Mouse (Mus musculus) gastrocnemius, postnatal 25 days (tissue): ENCODE results near the gene Tspan5. TPM values are rescaled to one million over a fixed set of nuclear protein-coding genes. Genes with fewer than 3 reads are reported as not detected.

Source experiments
- DNase-seq: peaks from one replicate; pipeline ENCODE4 v3.0.0; 2022
- total RNA-seq, 2 experiments: library from RNA; stranded (reverse); gene quantifications; 1 replicate in 1 of 2; 2 replicates in 1 of 2; pipeline ENCODE4 v1.2.3; 2021

The Tspan5 gene
- total RNA-seq, 2 experiments from 2014 or later = 4.9 to 6.6 TPM

DNA sequence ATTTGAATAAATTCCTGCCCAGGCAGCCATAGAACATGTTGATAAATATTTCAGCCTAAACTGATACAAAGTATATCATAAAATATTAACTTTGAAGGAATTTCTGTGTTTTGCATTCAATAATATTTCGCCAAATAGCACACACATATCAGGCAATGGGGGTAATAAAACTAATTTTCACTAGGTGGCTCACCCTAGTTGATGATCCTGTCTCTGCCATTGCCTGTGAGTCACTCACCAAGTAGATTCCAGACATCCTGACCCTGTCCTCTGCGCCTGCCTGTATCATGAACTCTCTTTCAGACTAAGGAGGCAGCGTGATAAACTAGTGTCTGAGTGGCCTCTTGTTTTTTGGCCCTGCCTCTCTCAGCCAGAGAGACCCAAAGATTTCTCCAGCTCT is 105.8 kb downstream of the Tspan5 start:
- no peak for DNase-seq

DNA sequence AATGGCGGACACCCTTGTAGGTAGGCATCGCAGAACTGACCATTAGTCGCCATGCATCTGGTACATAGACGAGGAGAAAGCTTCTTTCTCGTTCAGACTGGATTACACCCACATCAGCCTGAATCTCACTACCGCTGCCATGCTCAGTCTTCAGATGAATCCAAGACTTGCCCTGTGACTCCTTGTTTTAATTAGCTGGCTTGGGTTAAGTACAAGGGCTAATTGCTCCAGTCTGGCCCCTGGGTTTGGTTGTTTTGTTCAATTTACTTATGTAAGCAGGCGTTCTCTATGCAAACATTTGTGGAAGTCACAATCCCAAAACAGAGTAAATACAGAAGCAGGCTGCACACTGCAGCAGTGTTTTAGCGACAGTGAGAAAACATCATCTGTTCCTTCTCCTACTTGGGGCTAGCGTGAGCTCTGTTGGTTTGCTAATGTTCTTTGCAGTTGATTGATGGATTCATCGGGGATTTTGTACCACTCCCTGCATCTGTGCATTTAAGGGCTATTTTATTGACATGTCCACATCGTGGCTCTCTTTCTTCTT is 107.8 kb downstream of the Tspan5 start:
- DNase-seq = no peak

DNA sequence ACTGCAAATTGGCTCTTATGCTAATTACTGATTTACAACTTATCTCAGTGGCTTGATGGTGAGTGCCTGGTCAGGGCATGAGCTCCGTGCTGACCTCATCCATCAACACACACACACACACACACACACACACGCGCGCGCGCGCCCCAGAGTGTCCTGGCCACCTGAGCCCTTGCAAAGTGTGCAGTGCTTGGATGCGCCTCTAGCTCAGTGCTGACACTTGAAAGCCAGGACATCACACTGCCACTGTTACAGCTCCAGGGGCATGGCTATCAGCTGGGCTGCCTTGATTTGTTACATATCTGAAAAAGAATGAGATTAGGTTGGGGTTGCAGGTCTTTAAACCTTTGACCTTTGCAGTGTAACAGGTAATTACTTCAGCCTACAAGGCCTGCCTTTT is 109.9 kb downstream of the Tspan5 start:
- no peak for DNase-seq

DNA sequence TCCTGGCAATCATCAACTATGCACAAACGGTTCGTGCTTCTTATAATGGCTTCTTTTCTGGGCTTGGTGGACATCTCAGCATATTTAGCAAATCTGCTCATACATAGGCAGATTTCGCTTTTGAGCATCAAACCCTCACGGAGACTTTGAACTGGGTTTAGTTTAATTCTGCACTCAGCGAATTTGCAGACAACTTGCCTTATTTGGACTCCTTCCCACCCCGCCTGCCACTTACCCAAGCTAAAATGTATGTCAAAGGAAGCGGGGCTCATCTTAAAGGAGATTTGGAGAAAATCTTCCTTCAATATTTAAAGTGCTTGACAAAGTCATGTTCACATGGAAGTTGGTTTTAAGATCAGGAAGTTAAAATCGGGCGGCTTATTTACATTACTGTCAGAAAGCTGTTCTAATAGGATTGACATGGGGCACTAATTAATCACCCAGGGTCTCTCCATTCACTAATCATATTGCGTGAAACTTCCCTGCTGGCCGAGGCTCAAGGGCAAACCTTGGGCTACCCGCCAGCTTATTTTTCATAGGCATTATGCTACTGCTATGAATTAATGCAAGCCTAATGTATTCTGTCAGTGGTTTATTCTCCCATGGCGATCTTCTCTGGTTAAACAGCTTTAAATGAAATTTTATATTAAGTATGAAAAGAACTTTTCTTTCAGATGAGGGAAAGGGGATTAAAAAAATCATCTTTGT is 111.1 kb downstream of the Tspan5 start:
- no peak for DNase-seq

DNA sequence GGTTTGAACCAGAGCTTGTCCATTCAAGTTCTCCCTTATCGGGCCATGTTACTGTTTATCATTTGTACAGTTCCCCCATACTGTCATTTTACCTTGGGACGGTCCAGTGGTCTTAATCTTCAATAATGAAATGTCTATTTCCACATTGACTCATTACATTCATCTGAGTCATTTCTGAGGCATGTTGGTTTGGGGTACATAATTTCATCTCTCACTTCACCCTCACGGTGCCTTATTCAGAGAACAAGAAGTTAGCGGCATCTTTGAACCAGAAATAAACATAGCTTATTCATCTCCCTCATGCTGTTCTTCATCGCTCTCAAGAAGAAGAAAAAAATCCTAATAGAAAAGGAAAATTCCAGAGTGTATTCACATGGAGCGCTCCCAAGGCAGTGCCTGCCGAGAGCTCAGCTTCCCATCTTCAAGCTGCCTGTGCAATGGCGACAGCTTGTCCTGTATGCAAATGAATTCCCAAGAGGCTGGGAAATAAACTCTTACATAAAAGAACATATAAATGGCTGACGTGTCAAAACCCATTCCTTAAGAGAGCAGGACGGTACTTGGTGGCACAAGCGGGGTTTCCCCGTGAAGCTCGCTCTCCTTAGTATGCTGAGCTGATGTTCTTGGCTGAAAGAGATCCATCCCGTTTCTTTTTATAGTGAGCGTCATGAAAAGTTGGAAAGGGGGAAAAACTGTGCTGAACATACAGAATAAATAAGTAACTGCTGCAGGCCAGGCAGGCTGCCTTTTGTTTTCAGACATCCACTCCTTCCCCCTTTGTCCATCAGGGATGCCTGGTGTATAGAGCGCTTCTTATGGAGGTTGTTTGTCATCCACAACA is 112.2 kb downstream of the Tspan5 start:
- no peak for DNase-seq

DNA sequence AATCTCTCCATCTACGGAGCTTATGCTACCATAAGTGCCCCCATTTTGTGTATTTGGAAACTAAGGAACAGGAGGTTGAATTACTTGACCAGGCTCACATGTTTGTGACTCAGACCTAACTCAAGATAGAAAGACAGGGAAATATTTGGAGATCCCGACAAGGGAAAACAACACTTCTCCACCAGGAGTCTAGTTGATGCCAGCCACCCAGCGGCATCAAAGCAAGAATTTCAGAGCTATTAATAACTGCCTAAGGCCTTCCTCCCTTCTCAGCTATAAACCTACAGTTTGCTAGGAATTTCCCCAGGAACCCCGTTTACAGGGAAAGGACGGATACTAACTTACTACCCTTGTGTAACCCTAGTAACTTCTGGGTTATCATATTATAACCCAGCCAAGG is 113.4 kb downstream of the Tspan5 start:
- no peak for DNase-seq

DNA sequence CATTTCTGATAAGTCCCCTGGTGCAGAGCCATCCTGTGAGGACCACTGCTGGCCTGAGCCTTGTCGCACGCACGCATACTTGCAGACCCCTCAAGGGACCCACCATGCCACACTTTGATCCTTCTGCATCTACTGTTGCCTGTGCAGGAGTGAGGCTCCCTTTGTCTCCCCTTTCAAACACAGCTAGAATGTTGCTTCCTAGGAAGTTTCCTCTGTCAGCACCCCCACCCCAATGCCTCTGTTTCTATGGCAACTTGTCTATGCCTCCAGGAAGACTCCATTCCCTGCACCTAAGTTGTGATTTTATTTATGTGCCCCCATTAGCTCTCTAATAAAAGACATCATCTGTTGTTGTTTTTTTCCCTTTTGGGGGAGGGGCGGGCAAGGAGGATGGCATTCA is 115.0 kb downstream of the Tspan5 start:
- DNase-seq = no peak

DNA sequence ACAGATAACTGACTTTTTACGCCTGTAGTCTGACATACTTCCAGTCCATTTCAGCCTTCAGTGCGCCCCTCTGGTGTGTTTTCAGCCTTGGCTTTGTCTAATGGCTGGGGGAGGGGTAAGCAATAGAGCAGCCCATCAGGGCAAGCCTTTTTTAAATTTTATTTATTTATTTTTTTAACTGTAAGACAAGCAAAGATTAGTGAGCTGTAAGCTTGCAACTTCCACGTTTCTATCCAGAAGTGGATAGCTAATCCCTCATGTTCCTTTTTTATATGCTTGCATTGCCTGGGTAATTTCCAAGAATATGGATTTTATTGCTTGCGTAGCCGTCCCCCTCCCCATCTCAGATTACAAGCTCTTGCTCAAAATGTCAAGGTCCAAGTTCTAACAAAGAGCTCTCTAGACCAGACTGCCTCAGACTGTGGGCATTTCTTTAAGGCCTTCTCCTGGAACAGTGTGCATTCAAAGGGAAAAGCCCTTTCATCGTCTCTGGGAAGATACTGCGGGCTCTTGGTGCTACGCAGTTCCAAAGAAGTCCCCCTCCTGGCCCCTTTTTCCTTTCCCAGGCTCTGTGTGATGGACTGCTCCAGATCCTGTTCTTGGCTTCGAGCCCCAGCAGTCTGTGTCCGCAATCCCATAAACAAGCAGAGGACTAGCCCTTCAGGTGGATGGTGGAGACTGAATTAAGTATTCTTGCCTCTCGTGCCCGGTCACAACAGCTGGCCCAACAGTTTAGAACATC is 116.0 kb downstream of the Tspan5 start:
- DNase-seq = no peak

DNA sequence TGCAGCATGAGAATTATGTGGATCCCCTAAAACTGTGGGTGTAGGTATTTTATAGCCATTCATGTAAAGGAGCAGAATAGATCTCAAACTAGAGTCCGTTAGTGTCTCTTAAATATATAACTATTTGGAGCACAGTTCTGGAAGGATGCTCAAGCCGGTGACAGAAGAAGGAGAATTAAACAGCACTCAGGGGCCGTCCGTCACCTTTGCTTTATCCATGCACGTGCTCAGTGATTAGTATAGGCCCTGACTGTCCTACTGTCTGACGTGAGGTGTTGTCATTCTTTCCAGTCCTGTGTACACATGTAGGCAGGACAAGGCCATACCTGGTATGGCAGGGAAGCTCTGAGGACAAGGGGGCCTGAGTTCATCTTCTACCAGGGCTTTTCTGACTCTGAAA is 116.7 kb downstream of the Tspan5 start:
- DNase-seq = no peak

DNA sequence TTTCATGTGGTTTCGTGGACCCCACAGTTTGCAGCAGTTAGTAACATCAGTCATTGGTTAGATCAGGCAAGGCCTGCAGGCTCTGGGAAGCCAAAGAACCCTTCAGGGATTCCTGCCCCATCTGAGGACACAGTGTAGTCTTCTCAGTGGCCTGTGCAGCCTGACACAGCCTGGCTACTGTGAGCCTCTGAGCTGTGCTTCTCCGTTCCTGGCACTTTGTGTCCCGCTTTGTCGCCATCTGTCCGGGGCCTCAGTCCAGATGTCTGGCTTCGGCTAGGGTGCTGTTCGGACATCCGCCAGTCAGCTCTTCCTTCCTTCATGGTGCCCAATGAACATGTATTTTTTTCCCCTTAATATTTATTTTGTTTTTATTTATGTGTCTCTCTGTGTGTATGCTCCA is 117.2 kb downstream of the Tspan5 start:
- peak; percentile 37 for DNase-seq

DNA sequence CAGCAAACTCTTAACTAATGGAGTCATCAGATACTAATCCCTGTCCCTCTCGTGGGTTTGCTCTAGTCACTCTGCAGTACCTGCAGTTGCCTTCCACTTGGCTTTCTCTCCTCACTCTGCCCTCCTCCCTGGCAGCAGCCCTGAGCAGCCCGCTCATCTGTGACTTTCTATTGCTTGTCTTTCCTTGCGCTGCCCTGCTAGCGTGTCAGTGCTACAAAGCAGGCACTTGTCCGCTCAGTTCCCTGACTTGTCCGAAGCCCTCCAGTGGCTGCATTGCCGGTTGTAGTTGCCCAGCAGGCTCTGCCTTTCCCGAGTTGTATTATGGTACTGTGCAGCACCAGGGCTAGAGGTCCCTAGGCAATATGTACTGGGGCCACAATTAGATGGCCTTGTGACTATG is 117.7 kb downstream of the Tspan5 start:
- no peak for DNase-seq

DNA sequence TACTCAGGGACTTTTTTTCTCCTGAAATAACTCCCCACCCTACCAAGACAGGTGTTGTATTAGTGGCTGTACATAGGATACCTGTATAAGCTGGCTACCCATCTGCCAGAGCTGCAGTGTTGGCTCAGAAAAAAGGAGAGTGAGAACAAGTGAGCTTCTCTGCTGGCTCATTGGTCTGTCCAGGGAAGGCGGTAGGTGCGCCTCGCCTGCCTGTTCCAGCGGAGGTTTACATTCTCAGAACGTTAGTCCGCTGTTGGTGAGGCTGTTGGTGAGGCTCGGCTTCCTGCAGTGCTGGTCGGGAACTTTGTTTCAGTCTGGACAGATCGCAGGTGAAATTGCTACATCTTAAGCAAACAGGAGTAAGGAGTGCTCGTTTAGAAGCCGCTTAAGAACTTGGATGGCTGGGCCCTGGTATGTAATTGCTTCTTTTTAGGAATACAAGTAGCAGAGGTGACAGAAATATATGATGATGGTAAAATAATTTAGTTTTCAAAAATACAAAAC is 118.3 kb downstream of the Tspan5 start:
- no peak for DNase-seq

DNA sequence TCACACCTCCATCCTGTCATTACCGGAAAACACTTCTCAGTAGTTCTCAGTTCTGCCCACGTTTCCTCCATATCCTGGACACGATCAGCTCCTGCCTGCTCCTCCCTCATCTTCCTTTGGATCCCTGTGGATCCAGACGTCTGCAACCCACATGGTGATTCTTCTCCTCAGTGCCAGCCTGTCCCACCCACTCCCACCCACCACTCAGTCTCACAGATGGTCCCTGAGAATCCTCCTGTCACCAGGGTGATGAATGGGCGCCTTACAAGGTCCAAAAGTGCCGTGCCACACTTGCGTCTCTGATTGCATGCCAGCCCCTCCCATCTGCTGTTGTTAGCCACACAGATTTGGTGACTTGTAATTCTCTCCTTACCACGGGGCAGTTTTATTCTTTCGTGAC is 119.0 kb downstream of the Tspan5 start:
- DNase-seq = no peak

DNA sequence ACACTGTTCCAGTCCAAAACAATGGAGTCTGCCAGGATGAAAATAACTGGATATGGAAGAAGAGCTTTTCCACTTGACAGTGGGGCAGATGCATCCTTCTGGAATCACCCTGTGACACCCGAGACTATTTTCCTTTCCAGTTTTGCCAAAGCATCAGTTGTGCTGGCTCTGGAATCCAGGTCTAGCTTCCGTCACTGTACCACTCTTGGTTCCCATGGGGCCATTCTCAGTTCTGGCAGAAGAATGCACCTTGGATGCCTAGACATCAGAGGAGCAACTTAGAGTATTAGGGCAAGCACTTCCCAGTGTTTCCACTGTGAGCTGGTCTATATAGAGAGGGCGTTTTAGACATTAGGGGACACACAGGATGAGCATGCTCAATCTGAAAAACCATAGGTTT is 119.6 kb downstream of the Tspan5 start:
- no peak for DNase-seq

DNA sequence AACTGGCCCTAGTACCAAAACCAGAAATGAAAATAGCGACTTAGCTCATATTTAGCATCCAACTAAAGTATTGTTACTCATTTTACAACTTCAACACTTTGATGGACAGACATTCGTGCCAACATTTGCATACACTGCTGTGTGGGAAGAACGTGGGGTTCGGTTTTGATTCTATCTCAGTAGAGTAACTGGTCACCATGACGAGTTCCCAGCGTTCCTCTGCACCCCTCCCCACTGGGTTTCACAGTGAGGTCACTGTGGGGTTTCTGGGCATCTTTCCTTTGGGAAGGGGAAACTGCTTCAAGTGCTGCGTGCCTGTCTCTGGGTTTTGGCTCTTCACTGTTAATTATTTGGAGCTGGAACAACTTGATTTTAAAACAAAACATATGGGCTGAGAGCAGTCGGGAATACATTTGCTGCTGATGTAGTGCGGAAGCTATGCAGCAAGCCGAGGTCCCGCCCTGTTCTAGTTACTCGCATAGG is 122.2 kb downstream of the Tspan5 start:
- no peak for DNase-seq

DNA sequence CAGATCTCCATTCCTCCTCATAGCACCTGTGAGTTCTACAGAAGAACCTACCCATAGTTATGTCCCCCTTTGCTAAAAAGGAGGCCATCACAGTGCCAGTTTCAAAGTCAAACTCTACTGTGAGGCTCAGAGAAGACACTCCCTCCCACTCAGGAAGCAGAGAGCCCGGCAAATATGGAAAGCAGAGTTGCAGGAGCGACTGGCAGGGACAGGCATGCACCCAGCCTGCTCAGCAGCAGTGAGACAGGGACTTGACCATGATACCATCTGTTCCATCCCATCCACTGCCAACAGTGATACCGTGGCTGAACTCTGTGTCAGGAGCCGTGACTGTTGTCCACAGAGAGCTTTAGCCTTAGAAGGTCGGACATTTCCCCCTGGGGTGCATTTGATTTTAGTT is 123.3 kb downstream of the Tspan5 start:
- DNase-seq = no peak

DNA sequence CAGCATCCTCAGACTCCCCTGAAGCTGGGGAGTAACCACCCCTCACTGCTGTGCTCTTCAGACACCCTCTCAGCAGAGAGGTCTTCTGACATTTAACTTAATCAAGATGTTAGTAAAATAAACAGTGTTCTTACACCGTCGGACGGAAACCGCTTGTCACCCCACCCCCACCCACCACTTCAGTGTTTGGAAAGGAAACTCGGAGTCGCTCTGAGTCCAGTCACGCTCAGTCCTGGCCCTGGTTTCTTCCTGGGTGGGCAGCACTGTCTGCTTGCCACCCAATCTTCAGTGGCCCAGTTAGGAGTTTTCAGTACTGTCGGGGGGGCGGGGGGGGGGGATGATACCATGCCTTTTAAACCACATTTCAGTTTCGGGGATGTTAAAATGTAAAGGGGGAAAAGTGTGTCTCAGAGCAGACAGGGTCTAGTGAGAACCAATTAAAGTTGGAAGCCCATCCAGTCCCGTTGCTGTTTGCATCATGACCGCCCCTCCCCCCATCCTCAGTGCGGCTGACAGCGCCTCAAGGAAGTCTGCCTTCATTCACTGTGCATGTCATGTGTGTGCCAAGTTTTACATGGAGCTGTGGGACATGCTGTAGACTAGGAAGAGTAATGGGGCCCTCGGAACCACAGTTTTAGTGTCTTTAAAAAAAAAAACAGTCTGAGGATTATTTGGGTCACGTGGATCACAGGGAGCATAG is 125.3 kb downstream of the Tspan5 start:
- no peak for DNase-seq

DNA sequence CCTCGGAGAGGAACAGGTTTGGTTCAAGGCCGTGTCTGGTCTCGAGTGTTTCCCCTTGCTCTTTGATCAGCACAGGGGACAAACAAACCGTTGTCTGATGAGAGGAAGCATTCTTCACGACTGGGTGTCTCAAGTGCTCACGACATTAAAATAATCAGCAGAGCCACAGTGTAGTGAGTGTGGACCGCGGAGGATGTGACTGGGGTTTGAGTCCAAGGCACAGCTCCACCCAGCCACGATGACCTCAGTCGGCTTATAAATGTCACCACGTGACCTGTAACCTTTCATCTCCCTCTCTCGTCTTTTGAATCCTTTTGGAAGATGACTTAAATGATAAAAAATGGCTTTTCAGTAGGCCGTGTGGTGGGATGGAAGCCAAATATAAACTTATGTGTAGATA is 126.4 kb downstream of the Tspan5 start:
- DNase-seq = no peak

DNA sequence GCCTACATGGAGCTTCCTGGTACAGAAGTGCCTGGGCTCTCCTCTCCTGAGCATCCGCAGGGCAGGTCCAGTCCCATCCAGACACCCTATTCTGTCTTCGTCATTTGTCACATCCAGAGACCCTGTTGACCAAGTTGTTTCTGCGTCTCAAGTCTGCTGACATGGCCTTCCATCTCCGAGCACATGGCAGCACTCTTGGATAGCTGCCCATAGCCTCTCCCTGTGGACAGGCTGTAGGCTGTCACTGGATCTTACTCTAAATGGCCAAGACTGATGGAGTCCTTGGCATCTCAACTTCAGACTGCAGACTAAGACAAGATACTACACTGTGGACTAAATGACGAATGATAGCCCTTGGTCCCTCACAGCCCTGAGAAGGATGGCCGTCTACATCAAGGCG is 133.3 kb downstream of the Tspan5 start:
- DNase-seq = no peak

DNA sequence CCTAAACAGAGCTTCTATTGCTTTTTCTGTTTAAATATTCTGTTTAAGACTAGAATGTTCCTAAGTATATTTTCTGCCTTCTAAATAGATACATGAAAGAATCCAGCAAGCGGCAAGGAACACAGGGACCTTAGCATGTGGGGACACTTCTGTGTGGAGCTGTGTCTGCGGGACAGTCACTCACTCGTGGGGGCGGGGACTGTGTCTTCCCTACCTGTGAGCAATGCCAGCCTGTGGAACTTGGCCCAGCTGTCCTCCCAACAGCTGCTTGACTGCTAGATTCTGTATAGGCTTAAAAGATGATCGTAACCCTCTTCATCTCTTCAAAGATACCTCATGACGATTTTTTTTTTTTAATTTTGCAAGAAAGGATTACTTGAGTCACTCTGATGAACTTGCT is 133.9 kb downstream of the Tspan5 start:
- no peak for DNase-seq

DNA sequence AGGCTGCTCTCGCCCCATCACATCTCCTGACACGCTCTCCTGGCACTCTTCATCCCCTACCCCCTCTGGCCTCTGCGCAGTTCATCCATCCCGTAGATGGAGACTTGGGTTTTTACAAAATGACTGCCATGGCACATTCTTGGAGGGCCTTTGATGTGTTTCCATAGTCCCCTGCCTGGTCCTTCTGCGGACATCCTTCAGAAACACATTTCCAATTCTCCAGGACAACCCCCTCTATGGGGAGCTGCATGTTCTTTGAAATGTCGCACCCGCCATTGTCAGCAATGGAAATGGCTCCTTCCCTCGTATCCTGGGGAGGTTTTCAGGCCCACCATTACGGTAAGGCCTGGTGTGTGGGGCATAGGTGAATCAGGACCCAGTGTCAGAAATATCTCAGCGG is 134.4 kb downstream of the Tspan5 start:
- DNase-seq = no peak

DNA sequence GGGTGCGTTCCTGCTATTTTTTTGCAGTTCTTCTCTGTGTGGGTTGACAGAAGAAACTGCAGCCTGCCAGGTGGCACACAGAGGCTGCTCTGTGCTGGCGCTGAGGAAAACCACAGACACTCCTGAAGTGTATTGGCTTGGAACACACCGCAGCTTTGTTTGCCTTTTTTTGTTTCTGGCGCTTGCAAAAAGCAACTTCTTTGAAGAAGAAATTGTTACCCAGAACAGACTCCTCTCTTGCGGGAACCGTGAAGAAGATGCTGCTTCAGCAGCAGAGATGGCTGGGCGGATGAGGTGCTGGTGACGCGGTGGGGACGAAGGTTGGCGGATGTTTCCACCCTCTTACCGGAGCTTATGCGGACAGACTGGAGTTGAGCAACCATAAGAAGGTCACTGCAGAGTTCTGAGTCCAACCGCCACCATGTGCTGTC is 135.0 kb downstream of the Tspan5 start:
- no peak for DNase-seq
